Mouse (Mus musculus) lung, adult 2 months (tissue): Measurements from ENCODE around the gene Lbhd1.

Experiments
- CTCF ChIP-seq: fragments of 200-500 bp; IDR thresholded peaks from 2 replicates; pipeline ENCODE4 v1.5.1; 2011; ENCODE audit warnings: mild to moderate bottlenecking, low read length, control low read depth; ENCODE audit not compliant: insufficient read depth
- POLR2A ChIP-seq: fragments of 200-500 bp; IDR thresholded peaks from 2 replicates; pipeline ENCODE4 v1.6.1; 2011; ENCODE audit warnings: low read depth, mild to moderate bottlenecking, control low read depth, low read length, borderline replicate concordance; ENCODE audit errors: extremely low read depth

DNA sequence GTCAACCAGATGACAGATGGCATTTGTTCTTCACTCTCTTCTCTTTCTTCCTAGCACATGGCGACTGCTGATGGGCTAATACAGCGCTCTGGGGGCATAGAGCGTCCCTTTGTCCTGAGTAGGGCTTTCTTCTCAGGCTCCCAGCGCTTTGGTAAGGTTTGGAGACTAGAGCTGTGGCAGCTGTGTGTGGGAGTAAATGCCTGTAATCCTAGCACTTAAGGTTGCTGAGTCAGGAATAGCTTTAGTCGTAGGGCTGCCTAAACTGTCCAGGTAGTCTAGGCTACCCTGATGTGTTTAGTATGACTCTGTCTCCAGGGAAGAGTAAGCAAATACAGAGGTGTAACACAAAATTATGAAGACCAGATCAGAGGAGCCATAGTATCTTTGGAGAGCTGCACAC is 28.3 kb downstream of the Lbhd1 start:
- no peak for TF ChIP-seq CTCF
- no peak for TF ChIP-seq POLR2A
